Mouse (Mus musculus) midbrain, postnatal 0 days (tissue): Measurements from ENCODE around the gene Rab22a. TPM values are rescaled to one million over a fixed set of nuclear protein-coding genes. Genes with fewer than 3 reads are reported as not detected.
"Not testable (repeated sequence)": the region's sequence is repeated elsewhere in the genome, so short reads cannot be mapped to it uniquely, and the experiment has no call there.

Experiments used
- ATAC-seq: fragments of 200-750 bp; cut with Nextera tagmentation; 2 replicates; pipeline ENCODE4 v1.8.0; 2017; ENCODE audit warnings: moderate number of reproducible peaks, mild to moderate bottlenecking, moderate TSS enrichment, moderate library complexity; ENCODE audit not compliant: low FRiP score
- DNase-seq: peaks from one replicate; pipeline ENCODE4 v3.0.0-alpha.2; 2015; ENCODE audit warnings: low spot score
- H3K27ac ChIP-seq: fragments of 300-500 bp; sonication (generic); 2 replicates; pipeline ENCODE4 v1.5.1; 2014; ENCODE audit warnings: low read depth, mild to moderate bottlenecking, low read length, mixed read lengths
- H3K27me3 ChIP-seq: fragments of 300-500 bp; sonication (generic); 2 replicates; pipeline ENCODE4 v1.6.1; 2014; ENCODE audit warnings: low read length, control low read depth, mixed read lengths; ENCODE audit not compliant: insufficient read depth
- H3K36me3 ChIP-seq: fragments of 300-500 bp; sonication (generic); 2 replicates; pipeline ENCODE4 v1.6.1; 2014; ENCODE audit warnings: low read length, control low read depth, mixed read lengths; ENCODE audit not compliant: insufficient read depth
- H3K4me1 ChIP-seq: fragments of 300-500 bp; sonication (generic); 2 replicates; pipeline ENCODE4 v1.6.1; 2014; ENCODE audit warnings: mild to moderate bottlenecking, control low read depth, antibody characterized with exemption, low read length, mixed read lengths; ENCODE audit not compliant: insufficient read depth
- H3K4me2 ChIP-seq: fragments of 300-500 bp; sonication (generic); 2 replicates; pipeline ENCODE4 v1.6.1; 2014; ENCODE audit warnings: low read depth, mild to moderate bottlenecking, low read length, mixed read lengths; ENCODE audit not compliant: poor library complexity, severe bottlenecking
- H3K4me3 ChIP-seq: fragments of 300-500 bp; sonication (generic); 2 replicates; pipeline ENCODE4 v1.5.1; 2014; ENCODE audit warnings: low read depth, mild to moderate bottlenecking, low read length, moderate library complexity
- H3K9ac ChIP-seq: fragments of 300-500 bp; sonication (generic); replicated peaks from 2 replicates; pipeline ENCODE4 v1.6.1; 2014; ENCODE audit warnings: mild to moderate bottlenecking, low read length, moderate library complexity, mixed read lengths; ENCODE audit not compliant: poor library complexity, severe bottlenecking
- H3K9me3 ChIP-seq: fragments of 300-500 bp; sonication (generic); 2 replicates; pipeline ENCODE4 v1.6.1; 2016; ENCODE audit warnings: low read length, control low read depth
- CTCF ChIP-seq: IDR thresholded peaks from 2 replicates; pipeline ENCODE4 v1.5.1; 2016; ENCODE audit warnings: antibody characterized with exemption, mild to moderate bottlenecking
- WGBS: fragments of 180-500 bp; shearing (Covaris S2); extraction: QIAGEN DNeasy Blood & Tissue Kit; methylation state at CpG from one replicate; pipeline ENCODE4 v1.1.7; 2014; 5-methylcytosine and 5-hydroxymethylcytosine counted together
- polyA plus RNA-seq: library from polyadenylated mRNA; unstranded; fragments of >200 nt; fragmentation: Nextera tagmentation; extraction: Ambion mirVana; gene quantifications from 2 replicates; pipeline ENCODE4 v1.2.1, GENCODE M21; 2015
- total RNA-seq: library from RNA; depleted of rRNA; stranded (reverse); fragments of >200 nt; gene quantifications from 2 replicates; pipeline ENCODE4 v1.2.3, GENCODE M21; 2014

Gene Rab22a
- total and polyA plus RNA-seq, 2 experiments from 2014 or later = 23.7 to 34.7 TPM

GRCm38 (mm10) chr2:173716966-173717365 lies 57.4 kb downstream of the Rab22a start:
- H3K9ac ChIP-seq = no peak overlapping the region
- H3K4me1 ChIP-seq = no peaks in the 10 kb centered on the region
- H3K4me2 ChIP-seq = no peak overlapping the region
- no peaks in the 10 kb centered on the region for H3K27me3 ChIP-seq
- 73% methylated on average over 5 of the region's 5 CpGs for WGBS
- no peak for DNase-seq
- TF ChIP-seq CTCF = no peak
- ATAC-seq = no peak
- H3K27ac ChIP-seq = no peak overlapping the region
- no peaks in the 10 kb centered on the region for H3K36me3 ChIP-seq
- no peak overlapping the region for H3K4me3 ChIP-seq
- no peaks in the 10 kb centered on the region for H3K9me3 ChIP-seq

GRCm38 (mm10) chr2:173719115-173719514 lies 59.6 kb downstream of the Rab22a start, which contains the start of gene 1700010B08Rik:
Gene 1700010B08Rik, plus strand, starts transcription at chr2:173719415.
- not testable (repeated sequence) for H3K27ac ChIP-seq, H3K4me3 ChIP-seq, H3K27me3 ChIP-seq, H3K9me3 ChIP-seq, H3K4me2 ChIP-seq, H3K9ac ChIP-seq, DNase-seq, H3K36me3 ChIP-seq, H3K4me1 ChIP-seq, ATAC-seq
- WGBS = 98% methylated on average over 6 of the region's 7 CpGs

- Histone ChIP-seq H3K4me3 (no peak overlapping the region), H3K4me1 (no peaks in the 10 kb centered on the region), H3K27ac (no peak overlapping the region), H3K4me2 (no peak overlapping the region), H3K9ac (no peak overlapping the region), H3K9me3 (no peaks in the 10 kb centered on the region), H3K36me3 (no peaks in the 10 kb centered on the region), H3K27me3 (no peaks in the 10 kb centered on the region)
- DNase-seq (no peak), ATAC-seq (no peak)
- no peak for TF ChIP-seq CTCF
- WGBS = 77% methylated on average over 11 of the region's 11 CpGs
Observed at GRCm38 (mm10) chr2:173722251-173722857, 62.8 kb downstream of the Rab22a start.

DNA sequence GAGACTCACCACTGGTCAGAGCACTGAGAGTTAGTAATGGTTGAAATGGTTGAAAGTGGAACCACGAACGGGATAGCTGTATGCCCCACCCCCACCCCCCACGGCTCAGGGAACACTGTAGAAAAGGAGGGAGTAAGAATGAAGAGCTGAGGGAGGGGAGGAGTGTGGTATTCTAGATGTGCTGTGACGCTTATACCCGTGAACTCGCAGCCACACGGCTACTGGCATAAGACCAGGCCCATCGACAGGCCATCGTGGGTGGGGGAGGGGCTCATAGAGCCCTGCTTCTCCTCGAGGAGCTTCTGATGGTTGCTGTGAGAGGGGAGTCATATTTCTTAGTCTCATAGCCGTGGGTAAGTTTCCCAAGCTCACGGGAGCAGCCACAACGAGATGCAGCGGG lies 64.8 kb downstream of the Rab22a start:
- Histone ChIP-seq H3K4me1 (no peaks in the 10 kb centered on the region), H3K4me3 (no peak overlapping the region), H3K9me3 (no peaks in the 10 kb centered on the region), H3K27ac (no peak overlapping the region), H3K9ac (no peak overlapping the region), H3K36me3 (no peaks in the 10 kb centered on the region), H3K4me2 (no peak overlapping the region), H3K27me3 (no peaks in the 10 kb centered on the region)
- no peak for TF ChIP-seq CTCF
- 53% methylated on average over 14 of the region's 14 CpGs for WGBS
- ATAC-seq (no peak), DNase-seq (no peak)

GRCm38 (mm10) chr2:173724940-173725807 lies 65.6 kb downstream of the Rab22a start:
- ATAC-seq (no peak), DNase-seq (no peak)
- WGBS = 64% methylated on average over 15 of the region's 15 CpGs

GRCm38 (mm10) chr2:173725819-173726218 lies 66.3 kb downstream of the Rab22a start:
- H3K4me1 ChIP-seq = no peaks in the 10 kb centered on the region
- no peaks in the 10 kb centered on the region for H3K27me3 ChIP-seq
- TF ChIP-seq CTCF = no peak
- H3K27ac ChIP-seq = no peak overlapping the region
- no peak overlapping the region for H3K9ac ChIP-seq
- no peak overlapping the region for H3K4me2 ChIP-seq
- H3K9me3 ChIP-seq = no peaks in the 10 kb centered on the region
- DNase-seq (no peak), ATAC-seq (no peak)
- H3K4me3 ChIP-seq = no peak overlapping the region
- no peaks in the 10 kb centered on the region for H3K36me3 ChIP-seq
- WGBS = 86% methylated on average over 4 of the region's 4 CpGs

More at GRCm38 (mm10) chr2:173724940-173725807, 65.6 kb downstream of the Rab22a start:
- Histone ChIP-seq H3K4me3 (no peak overlapping the region), H3K4me1 (no peaks in the 10 kb centered on the region), H3K27ac (no peak overlapping the region), H3K27me3 (no peaks in the 10 kb centered on the region), H3K36me3 (no peaks in the 10 kb centered on the region), H3K9ac (no peak overlapping the region), H3K9me3 (no peaks in the 10 kb centered on the region), H3K4me2 (no peak overlapping the region)
- TF ChIP-seq CTCF = no peak
